ENCODE assay signal across 23 mouse cellular contexts in the genomic region with DNA sequence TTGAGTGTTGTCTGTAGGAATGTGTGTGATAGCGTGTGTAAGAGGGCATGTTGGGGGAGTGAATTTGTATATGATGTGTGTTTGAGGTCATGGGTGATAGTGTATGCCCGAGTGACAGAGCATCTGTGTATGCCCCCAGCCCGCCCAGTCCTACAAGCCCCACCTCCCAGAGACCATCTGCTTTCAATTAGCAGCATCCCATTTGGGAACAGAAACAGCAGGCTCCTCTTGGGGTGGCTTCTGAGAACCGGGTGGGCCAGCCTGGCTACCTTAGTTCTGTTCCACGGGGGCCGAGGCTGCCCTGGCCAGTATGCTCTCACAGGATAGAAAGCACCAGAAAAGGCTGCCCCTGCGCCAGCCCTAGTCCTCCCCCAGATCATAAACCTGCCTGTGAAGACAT. TPM values are rescaled to one million over a fixed set of nuclear protein-coding genes. Genes with fewer than 3 reads are reported as not detected.
DNase-seq lines count a peak whose midpoint lies in the region; ATAC-seq lines count a peak whose summit lies in the region.
"Had no signal": no experiment of that assay in that cellular context is flagged by ENCODE, and none has a peak within 500 bp of the region (broad histone marks: within the 10 kb centered on the region; RNA-seq: fewer than 3 reads in every experiment).

No protein-coding gene starts in this region.

- no peaks in the 10 kb centered on the region for H3K9me3 ChIP-seq in forebrain, embryonic 11.5 days (ENCODE audit: control insufficient read depth, low read length)
- no peaks in the 10 kb centered on the region for H3K9me3 ChIP-seq in forebrain, embryonic 10.5 days
- H3K9me3 ChIP-seq in kidney, embryonic 16.5 days (ENCODE audit: low read length) = no peaks in the 10 kb centered on the region
- H3K9me3 ChIP-seq in embryonic facial prominence, embryonic 11.5 days (replicated peaks; ENCODE audit: control insufficient read depth, low read length) = no peaks in the 10 kb centered on the region
- H3K9me3 ChIP-seq in limb, embryonic 11.5 days (ENCODE audit: control insufficient read depth, low read length) = no peaks in the 10 kb centered on the region
- no peaks in the 10 kb centered on the region for H3K9me3 ChIP-seq in liver, embryonic 11.5 days (ENCODE audit: control insufficient read depth, low read length)
- H3K9me3 ChIP-seq: forebrain, embryonic 13.5 days; heart, embryonic 15.5 days; hindbrain, embryonic 15.5 days had no signal

- DNase-seq in forebrain, embryonic 11.5 days (ENCODE audit: low spot score) = peak; percentile 49
- DNase-seq in forebrain, embryonic 10.5 days (ENCODE audit: extremely low spot score, low spot score) = no peak
- DNase-seq in kidney, postnatal 25 days = no peak
- DNase-seq in embryonic facial prominence, embryonic 11.5 days (ENCODE audit: low spot score) = peak; percentile 70
- peak; percentile 47 for DNase-seq in limb, embryonic 11.5 days (ENCODE audit: low spot score)
- no peak for DNase-seq in liver, embryonic 11.5 days (ENCODE audit: low spot score)
- DNase-seq: adrenal gland, postnatal 14 days; cerebellum, adult 11-12 months; cerebellum, adult 9-10 months; cerebellum, postnatal 25 days; forebrain, postnatal 0 days; gastrocnemius, postnatal 14 days; heart, adult 2 months; heart, postnatal 14 days had no signal

- no peak overlapping the region for H3K4me2 ChIP-seq in forebrain, embryonic 11.5 days (ENCODE audit: low read depth, low read length, severe bottlenecking)
- 0 out of 2 replicates have a peak overlapping the region, but pooled peaks have one; percentile 0 for H3K4me2 ChIP-seq in kidney, embryonic 16.5 days (replicated peaks; ENCODE audit: low read depth, low read length)
- no peak overlapping the region for H3K4me2 ChIP-seq in embryonic facial prominence, embryonic 11.5 days (ENCODE audit: low read depth, low read length)
- H3K4me2 ChIP-seq in limb, embryonic 11.5 days (ENCODE audit: low read depth, severe bottlenecking) = no peak overlapping the region
- no peak overlapping the region for H3K4me2 ChIP-seq in liver, embryonic 11.5 days
- H3K4me2 ChIP-seq: forebrain, embryonic 13.5 days; heart, embryonic 11.5 days; heart, embryonic 15.5 days; hindbrain, embryonic 15.5 days had no signal

- H3K27ac ChIP-seq in forebrain, embryonic 11.5 days (ENCODE audit: low read depth, low read length) = no peak overlapping the region
- no peak overlapping the region for H3K27ac ChIP-seq in forebrain, embryonic 10.5 days
- no peak overlapping the region for H3K27ac ChIP-seq in kidney, embryonic 16.5 days (ENCODE audit: low read length)
- no peak overlapping the region for H3K27ac ChIP-seq in embryonic facial prominence, embryonic 11.5 days (replicated peaks; ENCODE audit: low read depth, low read length)
- H3K27ac ChIP-seq in limb, embryonic 11.5 days (replicated peaks; ENCODE audit: low read depth, low read length) = no peak overlapping the region
- no peak overlapping the region for H3K27ac ChIP-seq in liver, embryonic 11.5 days (ENCODE audit: low read depth, low read length)
- H3K27ac ChIP-seq: forebrain, embryonic 13.5 days; heart, adult 2 months; heart, embryonic 15.5 days; hindbrain, embryonic 15.5 days had no signal

- no peak for ATAC-seq in forebrain, embryonic 11.5 days (replicated peaks; ENCODE audit: low FRiP score)
- peak; percentile 21; the same call in 1 of the 2 replicates for ATAC-seq in kidney, embryonic 16.5 days (ENCODE audit: low FRiP score, low TSS enrichment)
- ATAC-seq in embryonic facial prominence, embryonic 11.5 days (replicated peaks; ENCODE audit: insufficient number of reproducible peaks, low FRiP score, low TSS enrichment, low read depth) = no peak; the same call in 1 of the 2 replicates
- no peak for ATAC-seq in limb, embryonic 11.5 days (ENCODE audit: insufficient number of reproducible peaks, low FRiP score, low TSS enrichment, low read depth)
- ATAC-seq in liver, embryonic 11.5 days (replicated peaks; ENCODE audit: low FRiP score) = no peak
- ATAC-seq: activated CD4-positive, CD25-positive, alpha-beta regulatory T cell, adult 4 months; forebrain, embryonic 13.5 days; forebrain, postnatal 0 days; Patski had no signal

- H3K27me3 ChIP-seq in forebrain, embryonic 11.5 days (ENCODE audit: control insufficient read depth, insufficient read depth, low read length) = peaks cover 49% of the 10 kb centered on the region
- H3K27me3 ChIP-seq in forebrain, embryonic 10.5 days (ENCODE audit: poor library complexity, severe bottlenecking) = peaks cover 97% of the 10 kb centered on the region
- peaks cover 4% of the 10 kb centered on the region; the same call in 1 of the 2 replicates for H3K27me3 ChIP-seq in kidney, embryonic 16.5 days (ENCODE audit: insufficient read depth, low read length)
- peaks cover 18% of the 10 kb centered on the region for H3K27me3 ChIP-seq in embryonic facial prominence, embryonic 11.5 days (ENCODE audit: control insufficient read depth, insufficient read depth, low read length)
- peaks cover 25% of the 10 kb centered on the region for H3K27me3 ChIP-seq in limb, embryonic 11.5 days (ENCODE audit: control insufficient read depth, insufficient read depth, low read length)
- peaks cover 53% of the 10 kb centered on the region for H3K27me3 ChIP-seq in liver, embryonic 11.5 days (replicated peaks; ENCODE audit: control insufficient read depth, insufficient read depth, low read length)
- H3K27me3 ChIP-seq: CH12.LX, Patski had no signal

- H3K4me3 ChIP-seq in forebrain, embryonic 11.5 days (ENCODE audit: low read depth, low read length) = no peak overlapping the region
- no peak overlapping the region for H3K4me3 ChIP-seq in forebrain, embryonic 10.5 days
- no peak overlapping the region for H3K4me3 ChIP-seq in kidney, embryonic 16.5 days (ENCODE audit: low read length)
- no peak overlapping the region for H3K4me3 ChIP-seq in embryonic facial prominence, embryonic 11.5 days (ENCODE audit: low read depth, low read length)
- no peak overlapping the region for H3K4me3 ChIP-seq in limb, embryonic 11.5 days (ENCODE audit: low read depth, low read length)
- no peak overlapping the region for H3K4me3 ChIP-seq in liver, embryonic 11.5 days (ENCODE audit: low read depth, low read length)
- H3K4me3 ChIP-seq: erythroblast, embryonic 14.5 days; forebrain, embryonic 13.5 days; heart, adult 2 months; heart, embryonic 15.5 days; hindbrain, embryonic 15.5 days had no signal

- no peak overlapping the region for H3K9ac ChIP-seq in forebrain, embryonic 11.5 days (ENCODE audit: low read length)
- no peak overlapping the region for H3K9ac ChIP-seq in kidney, embryonic 16.5 days (replicated peaks; ENCODE audit: low read length)
- no peak overlapping the region for H3K9ac ChIP-seq in embryonic facial prominence, embryonic 11.5 days (replicated peaks; ENCODE audit: low read length)
- no peak overlapping the region for H3K9ac ChIP-seq in limb, embryonic 11.5 days (ENCODE audit: low read length)
- H3K9ac ChIP-seq in liver, embryonic 11.5 days (ENCODE audit: low read depth, low read length) = no peak overlapping the region
- H3K9ac ChIP-seq: forebrain, embryonic 13.5 days; forebrain, postnatal 0 days; heart, embryonic 15.5 days; hindbrain, embryonic 15.5 days had no signal

- WGBS in forebrain, embryonic 11.5 days = 60% methylated on average over 7 of the region's 7 CpGs
- WGBS in forebrain, embryonic 10.5 days = 48% methylated on average over 7 of the region's 7 CpGs
- 31% methylated on average over 7 of the region's 7 CpGs for WGBS in kidney, embryonic 16.5 days
- 39% methylated on average over 7 of the region's 7 CpGs for WGBS in embryonic facial prominence, embryonic 11.5 days
- WGBS in limb, embryonic 11.5 days = 13% methylated on average over 7 of the region's 7 CpGs
- 49% methylated on average over 7 of the region's 7 CpGs for WGBS in liver, embryonic 11.5 days

- H3K36me3 ChIP-seq in forebrain, embryonic 11.5 days (ENCODE audit: control insufficient read depth, insufficient read depth, low read length) = no peaks in the 10 kb centered on the region
- no peaks in the 10 kb centered on the region for H3K36me3 ChIP-seq in forebrain, embryonic 10.5 days (replicated peaks)
- no peaks in the 10 kb centered on the region for H3K36me3 ChIP-seq in kidney, embryonic 16.5 days (ENCODE audit: insufficient read depth, low read length)
- H3K36me3 ChIP-seq in embryonic facial prominence, embryonic 11.5 days (replicated peaks; ENCODE audit: control insufficient read depth, insufficient read depth, low read depth, low read length) = no peaks in the 10 kb centered on the region
- no peaks in the 10 kb centered on the region for H3K36me3 ChIP-seq in limb, embryonic 11.5 days (ENCODE audit: control insufficient read depth, insufficient read depth, low read length)
- no peaks in the 10 kb centered on the region for H3K36me3 ChIP-seq in liver, embryonic 11.5 days (ENCODE audit: control insufficient read depth, insufficient read depth, low read length)
- H3K36me3 ChIP-seq: heart, embryonic 15.5 days; hindbrain, embryonic 15.5 days had no signal

- 0 out of 2 replicates have a peak, but pooled peaks cover 2% of the 10 kb centered on the region for H3K4me1 ChIP-seq in forebrain, embryonic 11.5 days (replicated peaks; ENCODE audit: control insufficient read depth, insufficient read depth, low read length)
- peaks cover 69% of the 10 kb centered on the region for H3K4me1 ChIP-seq in forebrain, embryonic 10.5 days
- peaks cover 80% of the 10 kb centered on the region for H3K4me1 ChIP-seq in kidney, embryonic 16.5 days (ENCODE audit: insufficient read depth, low read length)
- peaks cover 11% of the 10 kb centered on the region for H3K4me1 ChIP-seq in embryonic facial prominence, embryonic 11.5 days (ENCODE audit: control insufficient read depth, insufficient read depth, low read length)
- peaks cover 58% of the 10 kb centered on the region for H3K4me1 ChIP-seq in limb, embryonic 11.5 days (ENCODE audit: control insufficient read depth, insufficient read depth, low read length)
- peaks cover 3% of the 10 kb centered on the region; the same call in 1 of the 2 replicates for H3K4me1 ChIP-seq in liver, embryonic 11.5 days (replicated peaks; ENCODE audit: control insufficient read depth, insufficient read depth, low read length)

RNA-seq across cellular contexts. Expression of gene Foxc1, which starts 11.9 kb away (rescaled TPM):
- polyA plus RNA-seq in forebrain, embryonic 11.5 days (2014; fragmentation: Nextera tagmentation; extraction: Ambion mirVana) = 5.0 and 5.5 TPM in 2 replicates
- polyA plus RNA-seq in forebrain, embryonic 10.5 days (2016; fragmentation: Nextera tagmentation; extraction: Ambion mirVana) = 2.5 and 2.6 TPM in 2 replicates
- 2.3 and 3.3 TPM in 2 replicates for polyA plus RNA-seq in kidney, embryonic 16.5 days (2015; fragmentation: Nextera tagmentation; extraction: Ambion mirVana)
- polyA plus RNA-seq in embryonic facial prominence, embryonic 11.5 days (2014; fragmentation: Nextera tagmentation; extraction: Ambion mirVana) = 9.3 and 10.6 TPM in 2 replicates
- 5.6 and 6.4 TPM in 2 replicates for polyA plus RNA-seq in limb, embryonic 11.5 days (2014; fragmentation: Nextera tagmentation; extraction: Ambion mirVana)
- 0.45 and 0.47 TPM in 2 replicates for polyA plus RNA-seq in liver, embryonic 11.5 days (2014; fragmentation: Nextera tagmentation; extraction: Ambion mirVana)
- polyA plus RNA-seq: activated CD4-positive, CD25-positive, alpha-beta regulatory T cell, adult 4 months; erythroblast, embryonic 14.5 days had no signal

Comparison
In these comparisons a context has a peak if more than half of its experiments do, and no peak if none do; other contexts are left out.
1. DNase-seq: peak in forebrain, embryonic 11.5 days (single experiment), embryonic facial prominence, embryonic 11.5 days (single experiment) and limb, embryonic 11.5 days (single experiment); none in forebrain, embryonic 10.5 days (single experiment), kidney, postnatal 25 days (0 of 2) and liver, embryonic 11.5 days (single experiment).